Mouse (Mus musculus) C2C12 (cell line): Measurements from ENCODE around the gene Prr12.

Source experiments
- CTCF ChIP-seq: IDR thresholded peaks from one replicate; pipeline ENCODE4 v1.5.1; 2011; ENCODE audit not compliant: control insufficient read depth, insufficient read depth, insufficient read length
- MAX ChIP-seq: IDR thresholded peaks from one replicate; pipeline ENCODE4 v1.6.1; 2011; ENCODE audit warnings: mild to moderate bottlenecking, control low read depth
- USF1 ChIP-seq: IDR thresholded peaks from one replicate; pipeline ENCODE4 v1.6.1; 2011; ENCODE audit warnings: low read depth, mild to moderate bottlenecking, control low read depth, moderate library complexity

GRCm38 (mm10) chr7:44983944-44984832, 68.5 kb downstream of the Prr12 start:
- TF ChIP-seq USF1 (no peak), CTCF (no peak), MAX (no peak)
